Mouse (Mus musculus) kidney, postnatal 0 days (tissue): ENCODE results near the gene Tssk4. TPM values are rescaled to one million over a fixed set of nuclear protein-coding genes. Genes with fewer than 3 reads are reported as not detected.
A peak's percentile ranks its signal among the peaks of the same experiment; 100 is the strongest.

Experiments
- ATAC-seq: fragments of 200-750 bp; cut with Nextera tagmentation; replicated peaks from 2 replicates; pipeline ENCODE4 v1.8.0; 2017; ENCODE audit warnings: low read depth, moderate number of reproducible peaks, moderate TSS enrichment, moderate library complexity; ENCODE audit not compliant: low FRiP score
- DNase-seq: peaks from one replicate; pipeline ENCODE4 v3.0.0-alpha.2; 2016; ENCODE audit warnings: low spot score
- H3K27ac ChIP-seq: fragments of 300-500 bp; sonication (generic); 2 replicates; pipeline ENCODE4 v1.5.1; 2014; ENCODE audit warnings: mild to moderate bottlenecking
- H3K27me3 ChIP-seq: fragments of 300-500 bp; sonication (generic); 2 replicates; pipeline ENCODE4 v1.6.1; 2014; ENCODE audit warnings: low read length, mixed read lengths; ENCODE audit not compliant: insufficient read depth
- H3K36me3 ChIP-seq: fragments of 300-500 bp; sonication (generic); 2 replicates; pipeline ENCODE4 v1.6.1; 2014; ENCODE audit warnings: low read length, mixed read lengths; ENCODE audit not compliant: insufficient read depth
- H3K4me1 ChIP-seq: fragments of 300-500 bp; sonication (generic); replicated peaks from 2 replicates; pipeline ENCODE4 v1.6.1; 2014; ENCODE audit warnings: antibody characterized with exemption, low read length, mixed read lengths; ENCODE audit not compliant: insufficient read depth
- H3K4me2 ChIP-seq: fragments of 300-500 bp; sonication (generic); 2 replicates; pipeline ENCODE4 v1.6.1; 2014; ENCODE audit warnings: mild to moderate bottlenecking, low read length, moderate library complexity, mixed read lengths
- H3K4me3 ChIP-seq: fragments of 300-500 bp; sonication (generic); replicated peaks from 2 replicates; pipeline ENCODE4 v1.5.1; 2014; ENCODE audit warnings: low read depth, low read length
- H3K9ac ChIP-seq: fragments of 300-500 bp; sonication (generic); 2 replicates; pipeline ENCODE4 v1.6.1; 2014; ENCODE audit warnings: low read depth, low read length
- H3K9me3 ChIP-seq: fragments of 300-500 bp; sonication (generic); replicated peaks from 2 replicates; pipeline ENCODE4 v1.6.1; 2016; ENCODE audit warnings: low read length, inconsistent platforms, mixed read lengths
- CTCF ChIP-seq: IDR thresholded peaks from 2 replicates; pipeline ENCODE4 v1.5.1; 2016; ENCODE audit warnings: antibody characterized with exemption, low read depth, mild to moderate bottlenecking, moderate library complexity
- WGBS: fragments of 180-500 bp; shearing (Covaris S2); extraction: QIAGEN DNeasy Blood & Tissue Kit; methylation state at CpG from one replicate; pipeline ENCODE4 v1.1.7; 2014; 5-methylcytosine and 5-hydroxymethylcytosine counted together
- polyA plus RNA-seq: library from polyadenylated mRNA; unstranded; fragments of >200 nt; fragmentation: Nextera tagmentation; extraction: Ambion mirVana; gene quantifications from 2 replicates; pipeline ENCODE4 v1.2.1, GENCODE M21; 2015

Gene Tssk4
- polyA plus RNA-seq, 1 experiment from 2014 or later = 0.47 TPM

- ATAC-seq = no peak
- H3K36me3 ChIP-seq = peaks cover 35% of the 10 kb centered on the region; the same call in 1 of the 2 replicates
Measured at GRCm38 (mm10) chr14:55641291-55641690, 8.7 kb upstream of the Tssk4 start.

DNA sequence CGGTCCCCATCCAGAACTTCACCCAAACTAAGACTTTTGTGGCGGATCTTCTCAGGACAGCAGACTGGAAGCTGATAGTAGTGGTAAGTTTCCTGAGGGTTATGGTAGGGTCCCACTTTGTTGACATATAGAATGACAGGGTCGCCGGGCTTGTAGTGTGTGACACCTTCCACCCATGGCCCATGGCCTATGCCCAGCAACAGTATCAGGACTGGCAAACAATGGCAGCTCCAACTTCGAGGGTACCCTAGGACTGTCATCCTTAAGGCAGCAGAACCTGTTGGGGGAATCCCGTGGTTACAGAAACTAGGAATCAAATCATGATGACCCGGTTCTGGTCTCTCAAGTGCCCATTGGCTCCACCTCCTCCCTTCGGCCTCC is 7.3 kb upstream of the Tssk4 start:
- Histone ChIP-seq H3K36me3 (peaks cover 36% of the 10 kb centered on the region; the same call in 1 of the 2 replicates), H3K4me3 (peak overlapping the region; percentile 72), H3K27ac (peak overlapping the region; percentile 96), H3K9ac (peak overlapping the region; percentile 93), H3K4me2 (peak overlapping the region; percentile 81), H3K4me1 (peaks cover 7% of the 10 kb centered on the region), H3K27me3 (no peaks in the 10 kb centered on the region), H3K9me3 (no peaks in the 10 kb centered on the region)
- ATAC-seq (no peak), DNase-seq (no peak)
- 19% methylated on average over 8 of the region's 8 CpGs for WGBS
- TF ChIP-seq CTCF = no peak

More at GRCm38 (mm10) chr14:55641291-55641690, 8.7 kb upstream of the Tssk4 start:
- Histone ChIP-seq H3K4me3 (no peak overlapping the region), H3K27ac (no peak overlapping the region), H3K27me3 (no peaks in the 10 kb centered on the region), H3K4me1 (peaks cover 7% of the 10 kb centered on the region), H3K9ac (no peak overlapping the region), H3K4me2 (no peak overlapping the region), H3K9me3 (no peaks in the 10 kb centered on the region)
- TF ChIP-seq CTCF = no peak
- no peak for DNase-seq
- WGBS = 95% methylated on average over 13 of the region's 13 CpGs

DNA sequence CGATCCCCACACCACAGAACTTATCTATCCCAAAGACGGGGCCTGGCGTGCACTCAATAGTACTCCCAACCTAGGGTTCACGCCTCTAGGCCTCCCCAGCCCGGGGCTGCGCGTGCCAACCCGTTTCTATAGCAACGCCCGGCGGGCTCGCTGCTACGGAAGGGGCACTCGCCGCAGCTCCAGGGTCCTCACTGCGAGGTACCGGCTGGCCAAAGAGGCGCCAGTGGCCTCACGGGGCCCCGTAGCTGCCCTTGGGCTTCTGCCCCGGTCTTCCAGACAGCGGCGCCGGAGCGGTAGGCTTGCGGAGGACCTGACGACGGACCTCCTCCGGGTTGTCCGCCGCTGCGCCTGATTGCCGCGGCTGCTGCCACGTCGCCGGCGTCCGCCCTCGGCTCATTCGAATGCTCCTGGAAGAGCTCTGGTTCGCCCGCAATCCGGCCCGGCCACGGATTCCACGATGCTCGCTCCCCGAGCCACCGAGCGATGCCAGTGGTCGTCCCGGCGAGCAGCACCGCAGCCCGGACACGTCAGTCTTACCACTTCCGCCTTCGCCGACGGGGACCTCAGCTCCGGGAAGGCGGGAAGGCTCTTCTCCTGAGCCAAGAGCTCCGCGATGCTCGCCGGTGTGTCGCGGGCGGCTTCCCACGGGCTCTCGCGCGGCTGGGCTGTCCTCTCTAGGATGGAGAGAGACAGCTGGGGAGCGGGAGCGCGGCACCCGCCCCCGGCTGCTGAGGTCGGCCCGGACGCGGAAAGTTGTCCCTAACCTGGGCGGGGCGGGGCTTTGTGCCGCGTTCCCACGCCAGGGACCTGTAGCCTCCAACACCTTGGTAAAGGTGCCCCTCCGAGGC is 6.7 kb upstream of the Tssk4 start, which contains the start of gene Tm9sf1:
Gene Tm9sf1, minus strand, starts transcription at position 747 of the 848 bp plus-strand sequence.
- H3K27ac ChIP-seq = peak within 1 kb of the TSS; percentile 96
- no peak for TF ChIP-seq CTCF
- under 1% methylated on average over 84 of the region's 89 CpGs for WGBS
- peaks cover 7% of the 10 kb centered on the region for H3K4me1 ChIP-seq
- peak; percentile 86 for ATAC-seq
- peak within 1 kb of the TSS; percentile 72 for H3K4me3 ChIP-seq
- peaks cover 31% of the 10 kb centered on the region; the same call in 1 of the 2 replicates for H3K36me3 ChIP-seq
- H3K4me2 ChIP-seq = peak within 1 kb of the TSS; percentile 81
- H3K27me3 ChIP-seq = no peaks in the 10 kb centered on the region
- H3K9ac ChIP-seq = peak within 1 kb of the TSS; percentile 93
- no peaks in the 10 kb centered on the region for H3K9me3 ChIP-seq
- peak; percentile 87 for DNase-seq

GRCm38 (mm10) chr14:55644261-55644888 is 5.6 kb upstream of the Tssk4 start:
- no peaks in the 10 kb centered on the region for H3K9me3 ChIP-seq
- peak overlapping the region; percentile 72 for H3K4me3 ChIP-seq
- peak overlapping the region; percentile 81 for H3K4me2 ChIP-seq
- ATAC-seq = no peak
- H3K36me3 ChIP-seq = peaks cover 21% of the 10 kb centered on the region; the same call in 1 of the 2 replicates
- peak; percentile 68 for DNase-seq
- H3K4me1 ChIP-seq = peaks cover 7% of the 10 kb centered on the region
- peak overlapping the region; percentile 96 for H3K27ac ChIP-seq
- no peak for TF ChIP-seq CTCF
- peak overlapping the region; percentile 93 for H3K9ac ChIP-seq
- 11% methylated on average over 17 of the region's 17 CpGs for WGBS
- H3K27me3 ChIP-seq = no peaks in the 10 kb centered on the region

- Histone ChIP-seq H3K4me2 (no peak overlapping the region), H3K9ac (no peak overlapping the region), H3K4me1 (no peaks in the 10 kb centered on the region), H3K9me3 (no peaks in the 10 kb centered on the region), H3K4me3 (no peak overlapping the region), H3K27ac (no peak overlapping the region), H3K27me3 (no peaks in the 10 kb centered on the region), H3K36me3 (0 out of 2 replicates have a peak, but pooled peaks cover 2% of the 10 kb centered on the region)
- 90% methylated on average over 7 of the region's 7 CpGs for WGBS
- ATAC-seq = no peak
- no peak for DNase-seq
- no peak for TF ChIP-seq CTCF
Measured at GRCm38 (mm10) chr14:55651528-55651927, 1.5 kb downstream of the Tssk4 start.

DNA sequence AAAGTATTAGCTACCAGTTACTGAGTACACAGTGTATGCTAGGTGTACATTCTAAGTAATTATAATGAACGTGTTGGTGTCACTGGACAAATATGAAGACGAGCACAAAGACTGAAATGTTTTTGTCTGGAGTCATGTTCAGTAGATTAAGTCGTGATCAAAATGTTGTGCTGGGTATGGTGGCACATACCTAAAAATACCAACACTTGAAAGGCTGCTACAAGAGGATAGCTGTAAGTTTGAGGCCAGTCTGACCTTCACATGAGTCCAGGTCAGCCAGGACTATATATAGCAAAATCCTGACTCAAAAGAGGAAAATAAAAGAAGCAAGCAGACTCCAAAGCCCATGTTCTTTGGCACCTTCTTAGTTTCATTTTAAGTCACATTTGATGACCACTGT is 7.0 kb downstream of the Tssk4 start:
- H3K4me1 ChIP-seq = 0 out of 2 replicates have a peak, but pooled peaks cover 3% of the 10 kb centered on the region
- no peak overlapping the region for H3K9ac ChIP-seq
- H3K4me3 ChIP-seq = no peak overlapping the region
- no peaks in the 10 kb centered on the region for H3K27me3 ChIP-seq
- DNase-seq = no peak
- 87% methylated on average over 3 of the region's 3 CpGs for WGBS
- H3K36me3 ChIP-seq = peaks cover 6% of the 10 kb centered on the region; the same call in 1 of the 2 replicates
- no peaks in the 10 kb centered on the region for H3K9me3 ChIP-seq
- TF ChIP-seq CTCF = no peak
- ATAC-seq = no peak
- H3K27ac ChIP-seq = no peak overlapping the region
- no peak overlapping the region for H3K4me2 ChIP-seq
